Mouse (Mus musculus): Measurements from ENCODE around the gene Rpl24. TPM values are rescaled to one million over a fixed set of nuclear protein-coding genes. Genes with fewer than 3 reads are reported as not detected.
"Not testable (repeated sequence)": the region's sequence is repeated elsewhere in the genome, so short reads cannot be mapped to it uniquely, and the experiment has no call there.

Gene Rpl24
- polyA plus RNA-seq, 1 experiment from 2014 or later, result 731 TPM

DNA sequence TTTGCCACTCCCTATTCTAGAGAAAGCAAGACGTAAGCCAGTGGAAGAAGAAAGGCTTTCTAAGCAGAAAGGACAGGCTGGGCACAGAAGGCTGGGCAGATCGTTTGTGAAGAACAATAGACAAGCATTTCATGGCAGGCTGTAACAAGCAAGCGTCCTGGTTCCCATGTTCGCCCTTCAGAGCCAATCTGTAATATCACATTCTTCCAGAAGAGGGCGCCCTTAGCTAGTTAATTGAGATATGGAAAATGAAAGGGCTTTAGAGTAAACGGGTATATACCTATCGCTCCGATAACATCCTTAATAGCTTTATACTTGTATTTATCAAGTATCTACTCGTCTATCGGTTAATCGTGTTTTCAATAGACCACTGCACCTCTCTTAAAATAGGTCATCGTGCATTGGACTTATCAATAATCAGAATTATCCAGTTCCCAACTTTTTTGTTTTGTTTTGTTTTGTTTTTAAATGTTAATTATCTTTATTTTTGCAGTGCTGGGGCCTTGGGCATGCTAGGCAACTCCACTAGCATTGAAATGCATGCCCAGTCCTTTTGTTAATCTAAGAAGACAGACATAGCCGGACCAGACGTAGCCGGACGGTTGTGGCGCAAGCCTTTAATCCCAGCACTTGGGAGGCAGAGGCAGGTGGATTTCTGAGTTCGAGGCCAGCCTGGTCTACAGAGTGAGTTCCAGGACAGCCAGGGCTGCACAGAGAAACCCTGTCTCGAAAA, 15.0 kb upstream of the Rpl24 start:
- no peaks in the 10 kb centered on the region for H3K36me3 ChIP-seq
- H3K4me3 ChIP-seq, result no peak overlapping the region
- H3K27me3 ChIP-seq (ENCODE audit: insufficient read depth, poor library complexity, severe bottlenecking), result no peaks in the 10 kb centered on the region
- peak; percentile 66 for DNase-seq (ENCODE audit: low spot score)
- H3K4me1 ChIP-seq (replicated peaks), result no peaks in the 10 kb centered on the region
- no peaks in the 10 kb centered on the region for H3K9me3 ChIP-seq
- 46% methylated on average over 19 of the region's 19 CpGs for WGBS
- no peak overlapping the region for H3K27ac ChIP-seq

DNA sequence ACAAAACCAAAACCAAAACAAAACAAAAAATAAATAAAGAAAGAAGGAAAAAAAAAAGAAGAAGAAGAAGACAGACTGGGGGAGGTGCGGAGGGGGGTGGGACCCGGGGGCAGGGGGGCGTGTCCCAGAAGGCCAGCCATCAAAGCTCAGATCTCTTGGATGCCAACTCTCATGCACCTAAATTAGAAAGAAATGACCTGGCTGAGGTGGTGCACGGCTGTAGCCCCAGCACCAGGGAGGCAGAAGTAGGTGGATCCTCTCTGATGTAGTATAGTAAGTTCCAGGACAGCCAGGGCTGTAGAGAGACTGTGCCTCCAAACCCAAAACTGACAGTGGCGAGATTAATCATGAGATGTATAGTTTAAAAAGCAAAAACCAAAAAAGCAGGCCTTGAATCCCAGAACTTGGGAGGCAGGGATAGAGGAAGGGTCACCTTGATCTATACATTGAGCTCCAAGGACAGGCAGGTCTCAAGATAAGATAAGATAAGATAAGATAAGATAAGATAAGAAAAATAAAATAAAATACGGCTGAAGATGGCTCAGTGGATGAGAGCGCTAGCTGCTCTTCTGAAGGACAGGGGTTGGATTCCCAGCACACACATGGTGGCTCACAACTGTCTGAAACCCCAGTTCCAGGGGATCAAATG, 14.3 kb upstream of the Rpl24 start:
- H3K4me1 ChIP-seq (replicated peaks), result no peaks in the 10 kb centered on the region

DNA sequence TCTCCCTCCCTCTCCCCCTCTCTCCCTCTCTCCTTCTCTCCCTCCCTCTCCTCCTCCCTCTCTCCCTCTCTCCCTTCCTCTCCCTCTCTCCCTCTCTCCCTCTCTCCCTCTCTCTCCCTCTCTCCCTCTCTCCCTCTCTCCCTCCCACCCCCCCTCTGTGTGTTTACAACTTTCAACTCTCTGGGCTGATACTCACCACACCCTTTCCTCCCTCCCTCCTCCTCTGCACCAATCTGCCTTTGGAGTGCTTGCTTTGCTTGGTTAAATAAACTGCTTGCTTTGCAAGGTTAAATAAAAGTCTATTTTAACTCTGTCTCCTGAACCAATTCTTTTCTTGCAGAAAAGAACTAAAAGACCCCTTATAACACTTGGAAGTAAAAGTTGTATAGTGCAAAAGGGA, 13.3 kb upstream of the Rpl24 start:
- H3K27me3 ChIP-seq (ENCODE audit: insufficient read depth, poor library complexity, severe bottlenecking), result no peaks in the 10 kb centered on the region
- H3K4me3 ChIP-seq, result no peak overlapping the region
- H3K36me3 ChIP-seq, result no peaks in the 10 kb centered on the region
- DNase-seq (ENCODE audit: low spot score), result no peak
- H3K27ac ChIP-seq, result no peak overlapping the region
- H3K9me3 ChIP-seq, result no peaks in the 10 kb centered on the region
- no peaks in the 10 kb centered on the region for H3K4me1 ChIP-seq (replicated peaks)

More for the DNA sequence above, 14.3 kb upstream of the Rpl24 start:
- 79% methylated on average over 7 of the region's 7 CpGs for WGBS
- H3K27ac ChIP-seq, result no peak overlapping the region
- H3K36me3 ChIP-seq, result no peaks in the 10 kb centered on the region
- no peaks in the 10 kb centered on the region for H3K9me3 ChIP-seq
- no peak for DNase-seq (ENCODE audit: low spot score)
- H3K4me3 ChIP-seq, result no peak overlapping the region
- H3K27me3 ChIP-seq (ENCODE audit: insufficient read depth, poor library complexity, severe bottlenecking), result no peaks in the 10 kb centered on the region

DNA sequence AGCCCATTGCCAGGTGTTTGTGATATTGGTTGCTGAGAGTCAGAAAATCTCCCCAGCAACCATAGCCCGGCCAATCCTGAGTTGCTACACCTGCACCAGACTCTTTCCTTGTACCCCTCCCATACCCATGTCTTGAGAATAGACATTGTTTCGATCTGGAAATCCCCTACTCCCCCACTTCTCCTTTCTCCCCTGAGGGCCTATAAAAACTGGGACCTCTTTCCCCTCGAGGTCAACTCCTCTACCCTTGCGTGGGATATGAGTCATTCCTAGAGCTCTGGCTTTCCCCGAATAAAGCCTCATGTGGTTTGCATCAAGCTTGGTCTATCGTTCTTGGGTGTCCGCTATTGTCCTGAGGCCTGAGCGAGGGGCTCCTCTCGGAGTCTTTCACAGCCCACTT, 11.9 kb upstream of the Rpl24 start:
- not testable (repeated sequence) for H3K4me1 ChIP-seq (replicated peaks); H3K27me3 ChIP-seq (ENCODE audit: insufficient read depth, poor library complexity, severe bottlenecking); H3K36me3 ChIP-seq; H3K4me3 ChIP-seq; H3K27ac ChIP-seq; DNase-seq (ENCODE audit: low spot score); H3K9me3 ChIP-seq
- 92% methylated on average over 9 of the region's 9 CpGs for WGBS

DNA sequence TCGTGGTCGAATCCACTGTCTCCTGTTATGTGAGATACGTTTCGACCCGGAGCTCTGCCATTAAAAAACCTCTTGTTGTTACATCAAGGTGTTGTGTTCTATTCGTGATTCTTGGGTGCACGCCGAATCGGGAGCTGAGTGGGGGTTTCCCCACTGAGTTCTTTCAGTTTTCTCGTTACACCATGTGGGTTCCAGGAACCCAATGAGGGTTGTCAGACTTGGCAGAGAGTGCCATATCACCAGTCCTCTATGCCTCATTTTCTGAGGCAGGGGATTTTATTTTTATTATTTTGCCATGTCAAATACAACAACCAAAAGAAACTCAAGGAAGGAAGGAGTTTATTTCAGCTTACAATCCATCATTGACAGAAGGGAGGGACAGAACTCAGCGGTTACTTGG, 3.0 kb upstream of the Rpl24 start:
- peaks cover 11% of the 10 kb centered on the region for H3K36me3 ChIP-seq
- not testable (repeated sequence) for H3K4me1 ChIP-seq (replicated peaks); H3K27me3 ChIP-seq (ENCODE audit: insufficient read depth, poor library complexity, severe bottlenecking); H3K27ac ChIP-seq; H3K4me3 ChIP-seq; H3K9me3 ChIP-seq; DNase-seq (ENCODE audit: low spot score)
- 91% methylated on average over 6 of the region's 11 CpGs for WGBS

DNA sequence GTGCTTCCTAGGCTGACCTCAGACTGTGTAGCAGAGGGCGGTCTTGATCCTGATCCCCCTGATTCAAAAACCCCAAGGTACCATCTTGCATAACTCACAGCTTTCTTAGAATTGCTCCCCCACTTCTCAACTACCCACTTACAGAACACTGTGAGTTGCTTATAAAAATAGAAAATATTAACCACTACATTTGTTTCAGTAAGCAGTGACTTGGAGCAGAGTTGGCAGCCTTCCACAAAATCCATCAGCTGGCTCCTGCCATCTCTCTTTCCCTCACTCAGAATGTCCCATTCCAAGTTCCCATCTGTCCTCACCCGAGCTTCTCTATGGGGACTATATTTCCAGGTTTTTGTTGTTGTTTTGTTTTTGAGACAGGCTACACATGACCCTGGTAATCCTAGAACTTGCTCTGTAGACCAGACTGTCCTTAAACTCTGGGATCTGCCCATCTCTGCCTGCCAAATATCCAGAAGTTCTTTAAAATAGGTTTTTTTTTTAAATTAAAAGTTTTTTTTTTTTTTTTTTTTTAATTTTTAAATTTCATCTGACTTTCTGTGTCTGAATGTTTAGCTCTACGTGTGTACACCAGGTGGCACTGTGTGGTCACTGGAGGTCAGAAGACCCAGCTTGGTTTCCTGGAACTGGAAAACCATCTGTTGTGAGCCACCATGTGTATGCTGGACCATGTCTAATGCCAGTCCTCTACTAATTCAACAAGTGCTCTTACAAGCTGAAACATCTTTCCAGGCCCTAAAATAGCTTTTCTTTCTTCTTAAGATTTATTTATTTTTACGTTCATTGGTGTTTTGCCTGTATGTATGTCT, 1.7 kb upstream of the Rpl24 start:
- H3K4me1 ChIP-seq (replicated peaks), result peaks cover 10% of the 10 kb centered on the region
- no peak overlapping the region for H3K4me3 ChIP-seq
- H3K9me3 ChIP-seq, result no peaks in the 10 kb centered on the region
- 66% methylated on average over 4 of the region's 4 CpGs for WGBS
- DNase-seq (ENCODE audit: low spot score), result peak; percentile 33
- no peak overlapping the region for H3K27ac ChIP-seq
- no peaks in the 10 kb centered on the region for H3K27me3 ChIP-seq (ENCODE audit: insufficient read depth, poor library complexity, severe bottlenecking)
- H3K36me3 ChIP-seq, result peaks cover 22% of the 10 kb centered on the region

DNA sequence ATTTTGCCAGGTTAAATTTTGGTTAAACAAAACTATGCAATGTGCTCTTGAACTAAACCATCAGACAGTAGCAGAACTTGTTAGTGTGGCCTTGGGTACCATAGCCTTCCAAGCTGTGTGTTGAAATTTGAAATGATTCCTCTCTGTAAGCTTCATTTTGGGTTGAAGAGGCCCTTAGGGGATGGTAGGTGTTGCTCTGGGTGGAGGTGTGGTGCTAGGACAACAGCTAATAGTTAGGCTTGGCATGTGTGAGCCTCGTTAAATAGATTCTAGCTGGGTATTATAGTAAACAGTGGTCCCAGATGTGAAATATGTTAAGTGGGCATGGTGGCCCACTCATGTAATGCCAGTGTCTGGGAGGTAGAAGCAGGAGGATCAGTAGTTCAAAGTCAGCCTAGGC, 1.1 kb downstream of the Rpl24 start:
- H3K27ac ChIP-seq, result peak overlapping the region; percentile 97
- H3K4me1 ChIP-seq (replicated peaks), result peaks cover 16% of the 10 kb centered on the region
- H3K36me3 ChIP-seq, result peaks cover 51% of the 10 kb centered on the region
- no peaks in the 10 kb centered on the region for H3K9me3 ChIP-seq
- H3K27me3 ChIP-seq (ENCODE audit: insufficient read depth, poor library complexity, severe bottlenecking), result no peaks in the 10 kb centered on the region
- DNase-seq (ENCODE audit: low spot score), result no peak
- 36% methylated on average over 1 of the region's 1 CpGs for WGBS
- peak overlapping the region; percentile 90 for H3K4me3 ChIP-seq

DNA sequence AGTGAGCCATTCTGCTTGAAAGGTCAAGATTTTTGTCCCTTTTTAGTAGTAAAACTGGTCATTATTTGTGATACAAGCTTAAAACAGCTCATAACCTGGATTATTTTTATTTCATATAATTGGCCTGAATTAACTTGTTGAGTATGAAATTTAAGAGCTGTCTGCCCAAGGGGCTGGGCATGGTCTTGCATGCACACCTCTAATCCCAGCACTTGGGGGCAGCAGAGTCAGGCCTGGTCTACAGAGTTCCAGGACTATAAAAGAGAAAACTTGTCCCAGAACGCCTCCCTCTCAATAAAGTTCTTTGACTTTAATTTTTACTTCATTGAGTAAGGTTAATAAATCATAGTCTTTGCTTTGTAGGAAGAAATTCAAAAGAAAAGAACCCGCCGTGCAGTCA, 3.1 kb downstream of the Rpl24 start:
- Histone ChIP-seq H3K27ac (no peak overlapping the region), H3K27me3 (ENCODE audit: insufficient read depth, poor library complexity, severe bottlenecking) (no peaks in the 10 kb centered on the region), H3K4me1 (replicated peaks) (peaks cover 22% of the 10 kb centered on the region), H3K4me3 (no peak overlapping the region), H3K36me3 (peaks cover 55% of the 10 kb centered on the region), H3K9me3 (no peaks in the 10 kb centered on the region)
- WGBS, result 80% methylated on average over 3 of the region's 3 CpGs
- peak; percentile 36 for DNase-seq (ENCODE audit: low spot score)

DNA sequence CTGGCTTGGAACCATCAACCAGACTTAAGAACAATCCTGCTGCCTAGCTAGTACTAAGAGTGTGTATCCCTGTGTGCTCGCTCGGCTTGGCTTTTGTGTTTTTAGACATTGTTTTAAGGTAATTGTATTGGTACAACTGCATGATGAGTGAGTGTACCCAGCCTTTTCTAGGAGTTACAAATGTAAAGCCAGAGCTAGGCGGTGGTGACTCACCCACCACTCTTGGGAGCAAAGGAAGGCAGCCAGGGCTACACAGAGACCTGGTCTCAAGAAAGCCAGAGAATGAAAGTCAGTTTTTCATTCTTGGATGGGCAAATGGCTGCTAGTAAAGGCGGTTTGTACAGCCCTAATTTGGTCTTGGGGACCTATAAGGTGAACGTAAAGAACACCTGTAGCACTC, 4.3 kb downstream of the Rpl24 start:
- DNase-seq (ENCODE audit: low spot score), result no peak
- H3K36me3 ChIP-seq, result peaks cover 55% of the 10 kb centered on the region
- H3K27ac ChIP-seq, result no peak overlapping the region
- H3K9me3 ChIP-seq, result no peaks in the 10 kb centered on the region
- H3K27me3 ChIP-seq (ENCODE audit: insufficient read depth, poor library complexity, severe bottlenecking), result no peaks in the 10 kb centered on the region
- peaks cover 32% of the 10 kb centered on the region for H3K4me1 ChIP-seq (replicated peaks)
- WGBS, result 95% methylated on average over 5 of the region's 5 CpGs
- H3K4me3 ChIP-seq, result no peak overlapping the region

DNA sequence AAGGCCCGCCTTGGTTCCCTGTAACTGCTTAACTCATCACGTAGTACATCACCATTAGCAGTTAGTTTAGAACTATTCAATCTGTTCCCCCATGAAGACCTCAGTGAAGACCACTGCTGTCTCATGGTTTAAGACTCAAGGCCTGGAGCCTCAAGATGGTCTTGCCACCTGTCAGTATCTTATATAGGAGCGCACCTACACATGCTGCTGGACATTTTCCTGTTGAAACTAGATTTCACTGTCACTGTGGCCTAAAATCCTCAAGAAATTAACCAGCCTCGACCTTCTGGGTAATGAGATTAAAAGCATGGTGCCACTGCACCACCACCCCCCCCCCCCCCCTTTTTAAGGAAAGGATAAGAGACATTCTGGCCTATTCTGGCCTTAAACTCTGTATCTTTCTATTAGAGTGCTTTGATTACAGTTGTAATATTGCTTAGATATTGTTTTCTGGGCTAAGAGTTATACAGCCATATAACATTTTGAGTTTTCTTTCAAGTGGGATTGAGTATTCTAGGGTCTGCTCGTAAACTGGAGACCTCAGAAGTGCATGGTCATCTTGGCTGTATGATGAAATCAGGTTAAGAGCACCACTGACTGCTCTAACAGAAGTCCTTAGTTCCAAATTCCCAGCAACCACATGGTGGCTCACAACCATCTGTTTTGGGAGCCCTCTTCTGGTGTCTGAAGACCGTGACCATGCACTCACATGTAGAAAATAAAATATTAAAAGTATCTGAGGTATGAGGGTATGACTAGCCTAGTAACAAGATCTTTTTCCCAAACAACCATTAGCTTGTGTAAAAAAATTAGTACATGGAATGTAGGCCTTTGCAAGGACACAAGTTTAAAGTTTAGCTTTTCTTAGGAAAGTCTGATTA, 5.9 kb downstream of the Rpl24 start:
- no peaks in the 10 kb centered on the region for H3K27me3 ChIP-seq (ENCODE audit: insufficient read depth, poor library complexity, severe bottlenecking)
- peaks cover 55% of the 10 kb centered on the region for H3K36me3 ChIP-seq
- DNase-seq (ENCODE audit: low spot score), result no peak
- H3K27ac ChIP-seq, result no peak overlapping the region
- H3K9me3 ChIP-seq, result no peaks in the 10 kb centered on the region
- H3K4me3 ChIP-seq, result no peak overlapping the region
- WGBS, result 87% methylated on average over 6 of the region's 6 CpGs
- H3K4me1 ChIP-seq (replicated peaks), result peaks cover 35% of the 10 kb centered on the region

DNA sequence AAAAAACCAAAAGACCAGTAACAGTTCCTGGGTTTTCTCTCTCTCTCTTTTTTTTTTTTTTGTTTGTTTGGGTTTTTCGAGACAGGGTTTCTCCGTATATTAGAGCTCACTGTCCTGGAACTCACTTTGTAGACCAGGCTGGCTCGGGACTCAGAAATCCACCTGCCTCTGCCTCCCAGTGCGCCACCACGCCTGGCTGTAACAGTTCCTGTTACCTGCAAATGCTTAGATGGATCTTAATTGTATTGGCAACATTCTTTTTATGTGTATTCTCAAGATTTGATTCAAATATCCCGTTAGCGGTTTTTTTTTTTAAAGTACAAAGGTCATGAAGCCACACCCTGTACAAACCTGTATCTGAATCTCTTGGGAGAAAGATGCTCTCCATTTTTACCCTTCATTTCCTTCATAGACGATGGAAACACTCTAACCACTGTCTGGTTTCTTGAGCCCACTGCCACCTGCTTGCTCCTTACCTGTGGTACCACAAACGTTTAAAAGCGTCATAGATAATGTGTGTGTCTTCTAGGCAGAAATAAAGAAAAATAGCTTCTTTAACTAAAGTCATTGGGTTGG, 6.6 kb downstream of the Rpl24 start:
- peaks cover 50% of the 10 kb centered on the region for H3K36me3 ChIP-seq
- H3K4me1 ChIP-seq (replicated peaks), result peaks cover 29% of the 10 kb centered on the region
- no peaks in the 10 kb centered on the region for H3K27me3 ChIP-seq (ENCODE audit: insufficient read depth, poor library complexity, severe bottlenecking)
- H3K27ac ChIP-seq, result peak overlapping the region; percentile 92; the same call in 1 of the 2 replicates
- WGBS, result 63% methylated on average over 10 of the region's 10 CpGs
- H3K9me3 ChIP-seq, result no peaks in the 10 kb centered on the region
- peak overlapping the region; percentile 99 for H3K4me3 ChIP-seq
- DNase-seq (ENCODE audit: low spot score), result no peak
